Mouse (Mus musculus) embryo, embryonic 9.5 days (tissue): ENCODE data around the gene 4931409K22Rik.

ENCODE experiments used
- DNase-seq: peaks from one replicate; pipeline ENCODE4 v3.0.0-alpha.2; 2017; ENCODE audit errors: extremely low spot score

Gene 4931409K22Rik

GRCm38 (mm10) chr5:24499113-24499512 lies 57.5 kb downstream of the 4931409K22Rik start:
- no peak for DNase-seq

- DNase-seq: no peak
Observed at GRCm38 (mm10) chr5:24497526-24497925, 59.1 kb downstream of the 4931409K22Rik start.

- DNase-seq: no peak
Observed at GRCm38 (mm10) chr5:24496756-24497155, 59.9 kb downstream of the 4931409K22Rik start.

DNA sequence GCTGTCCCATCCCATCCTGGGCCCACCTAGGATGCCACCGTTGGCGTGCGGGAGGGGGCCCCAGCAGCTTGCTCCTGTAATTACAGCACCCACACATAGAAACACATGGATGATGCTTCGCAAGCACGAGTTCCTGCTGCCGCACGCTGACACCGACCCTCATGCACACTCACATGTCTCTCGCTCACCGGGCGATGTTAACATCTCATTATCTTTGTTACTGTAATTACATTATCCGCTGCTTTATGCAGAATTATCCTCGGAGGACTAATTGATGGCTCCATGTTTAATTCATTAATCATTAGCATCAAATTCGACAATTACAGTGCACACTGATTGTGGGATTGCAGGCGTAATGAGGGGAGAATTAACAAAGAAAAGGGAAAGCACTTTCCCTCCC lies 61.6 kb downstream of the 4931409K22Rik start:
- no peak for DNase-seq
